In the genomic region with DNA sequence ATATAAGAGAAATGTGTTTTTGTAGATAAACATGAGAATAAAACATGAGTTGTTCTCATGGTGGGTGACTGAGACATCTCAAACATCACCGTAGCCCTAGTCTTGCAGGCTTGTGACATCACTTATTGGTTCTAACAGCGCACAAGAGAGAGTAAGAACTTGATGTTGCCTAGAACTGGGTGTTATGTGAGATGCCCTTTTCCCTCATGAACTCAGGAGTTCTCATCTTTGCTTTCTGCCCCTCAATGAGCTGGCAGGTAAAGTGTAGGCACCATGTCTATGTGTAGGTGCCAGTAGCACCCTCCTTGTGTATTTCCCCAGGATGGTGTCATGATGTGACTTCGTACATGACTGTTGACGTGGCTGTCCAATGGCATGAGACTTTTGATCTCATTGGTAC, we compare ENCODE assay signal across 15 mouse cellular contexts.
"Had no signal": no experiment of that assay in that cellular context is flagged by ENCODE, and none has a peak within 500 bp of the region (broad histone marks: within the 10 kb centered on the region; RNA-seq: fewer than 3 reads in every experiment).

No protein-coding gene starts in this region.

- H3K27ac ChIP-seq: kidney, postnatal 0 days; midbrain, embryonic 12.5 days; midbrain, embryonic 15.5 days; neural tube, embryonic 13.5 days; stomach, embryonic 15.5 days had no signal

- H3K4me2 ChIP-seq: liver, embryonic 13.5 days; midbrain, embryonic 12.5 days; midbrain, embryonic 15.5 days; neural tube, embryonic 13.5 days; stomach, embryonic 15.5 days had no signal

- H3K9ac ChIP-seq: liver, embryonic 13.5 days; midbrain, embryonic 12.5 days; midbrain, embryonic 15.5 days; neural tube, embryonic 13.5 days; stomach, embryonic 15.5 days had no signal

- H3K4me3 ChIP-seq: liver, embryonic 13.5 days; midbrain, embryonic 12.5 days; midbrain, embryonic 15.5 days; myocyte; neural tube, embryonic 13.5 days; stomach, embryonic 15.5 days had no signal

- H3K36me3 ChIP-seq: liver, embryonic 13.5 days; midbrain, embryonic 12.5 days; midbrain, embryonic 15.5 days; neural tube, embryonic 13.5 days; stomach, embryonic 15.5 days had no signal

- ATAC-seq: midbrain, embryonic 15.5 days had no signal

- H3K27me3 ChIP-seq: liver, embryonic 13.5 days; midbrain, embryonic 12.5 days; midbrain, embryonic 15.5 days; neural tube, embryonic 13.5 days; stomach, embryonic 15.5 days had no signal

- H3K9me3 ChIP-seq: liver, embryonic 13.5 days; midbrain, embryonic 12.5 days; midbrain, embryonic 15.5 days; neural tube, embryonic 13.5 days; stomach, embryonic 15.5 days had no signal

- DNase-seq: kidney, adult 18-20 months; kidney, postnatal 25 days; liver, embryonic 13.5 days; lung, adult 2 months; lung, postnatal 14 days; lung, postnatal 4 days; retina, postnatal 1 day; right cerebral cortex, postnatal 25 days; thymus, postnatal 36 days had no signal
